Mouse (Mus musculus) layer of hippocampus, adult 2 months (tissue): Measurements from ENCODE around the gene Ahcy. TPM values are rescaled to one million over a fixed set of nuclear protein-coding genes. Genes with fewer than 3 reads are reported as not detected.

Experiments used
- DNase-seq, 2 experiments: peaks; one replicate each; pipeline ENCODE4 v3.0.0; 2022; ENCODE audit warnings: low spot score in 2 of 2
- H3K27ac ChIP-seq: fragments of 200-600 bp; 2 replicates; pipeline ENCODE4 v1.8.1; 2022
- H3K4me3 ChIP-seq: fragments of 200-600 bp; 2 replicates; pipeline ENCODE4 v1.8.1; 2022; ENCODE audit warnings: mild to moderate bottlenecking
- CTCF ChIP-seq: fragments of 200-600 bp; conservative IDR thresholded peaks from 2 replicates; pipeline ENCODE4 v1.8.1; 2022; ENCODE audit warnings: antibody characterized with exemption, mild to moderate bottlenecking, moderate library complexity
- total RNA-seq, 2 experiments: library from RNA; stranded (reverse); gene quantifications; 2 replicates each; pipeline ENCODE4 v1.2.3; 2021

Ahcy gene
- total RNA-seq, 2 experiments from 2014 or later = 14.6 to 16.2 TPM

DNA sequence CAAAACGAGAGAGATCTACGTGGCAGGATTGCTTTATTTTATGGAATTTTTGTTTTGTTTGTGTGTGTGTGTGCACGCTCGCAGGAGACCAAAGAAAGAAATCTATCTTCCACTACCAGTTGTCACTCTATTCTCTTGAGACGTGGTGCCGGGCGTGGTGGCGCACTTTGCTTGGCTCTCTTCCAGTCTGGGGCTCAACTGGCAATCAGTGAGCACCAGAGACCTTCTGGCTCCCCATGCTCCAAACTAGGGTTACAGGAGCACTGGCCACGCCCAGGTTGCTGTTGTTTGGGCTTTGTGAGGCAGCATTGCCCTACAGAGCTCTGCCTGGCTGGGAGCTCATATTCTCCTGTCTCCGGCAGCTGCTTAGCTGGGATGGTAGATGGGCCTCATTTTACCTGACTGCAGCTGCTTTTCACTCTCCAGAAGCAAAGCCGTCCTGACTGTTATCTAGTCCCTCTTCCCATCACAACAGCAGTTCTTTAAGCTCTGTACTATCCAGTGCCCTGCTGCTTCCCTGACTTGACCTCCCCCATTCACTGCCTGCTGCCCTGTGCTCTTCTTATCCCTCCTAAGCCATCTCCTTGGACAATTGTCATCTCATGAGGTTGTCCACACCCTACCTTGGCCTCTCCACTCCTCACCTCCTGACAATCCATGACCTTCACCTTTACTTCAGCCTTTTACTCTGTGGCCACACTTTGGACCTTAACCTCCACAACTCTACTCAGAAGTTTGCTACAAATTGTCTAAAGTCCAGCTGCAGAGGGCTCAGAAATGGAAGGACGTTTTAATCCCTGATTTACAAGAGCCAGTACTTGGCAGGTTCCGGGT lies 16.8 kb upstream of the Ahcy start:
- DNase-seq = no peak
- no peak for TF ChIP-seq CTCF

DNA sequence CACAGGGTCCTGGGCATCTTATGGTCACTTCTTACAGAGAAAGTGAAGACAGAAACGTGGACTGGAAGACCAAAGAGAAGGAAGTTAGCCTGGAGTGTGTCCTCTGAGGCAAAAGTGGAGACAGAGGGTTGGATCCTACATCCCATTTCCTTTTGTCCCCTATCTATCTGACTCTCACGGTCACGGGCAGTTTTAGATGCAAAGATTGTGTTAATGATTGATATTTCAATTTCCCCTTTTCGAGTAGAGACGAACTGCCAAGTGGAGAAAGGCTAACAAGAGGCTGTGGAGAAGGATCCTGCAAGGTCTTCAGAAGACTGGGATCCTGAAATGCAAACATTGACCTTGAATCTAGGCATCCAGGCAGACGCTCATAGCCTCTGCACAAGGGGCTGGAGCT lies 14.0 kb upstream of the Ahcy start:
- Histone ChIP-seq H3K27ac (no peak overlapping the region), H3K4me3 (no peak overlapping the region)
- TF ChIP-seq CTCF = no peak
- DNase-seq = no peak

More for the DNA sequence above, 16.8 kb upstream of the Ahcy start:
- Histone ChIP-seq H3K4me3 (no peak overlapping the region), H3K27ac (no peak overlapping the region)

DNA sequence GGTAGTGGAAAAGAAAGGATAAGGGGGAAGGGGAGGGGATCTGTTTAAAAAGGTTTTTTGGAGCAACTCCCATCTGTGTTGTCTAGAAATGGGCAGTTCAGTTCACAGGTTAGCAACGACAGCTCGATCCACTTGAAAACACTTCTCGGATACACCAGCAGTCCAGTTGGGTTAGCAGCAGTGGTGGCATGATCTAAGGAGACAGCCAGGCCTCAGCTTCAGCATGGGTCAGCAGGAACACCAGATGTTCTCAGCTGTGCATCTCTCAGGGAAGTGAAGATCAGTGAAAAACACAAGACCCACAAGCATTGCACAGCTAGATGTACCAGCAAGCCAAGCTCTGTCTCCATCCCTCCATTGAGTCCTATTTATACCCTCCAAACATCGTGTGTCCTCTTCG lies 12.0 kb upstream of the Ahcy start:
- Histone ChIP-seq H3K4me3 (no peak overlapping the region), H3K27ac (no peak overlapping the region)
- no peak for DNase-seq
- TF ChIP-seq CTCF = no peak

DNA sequence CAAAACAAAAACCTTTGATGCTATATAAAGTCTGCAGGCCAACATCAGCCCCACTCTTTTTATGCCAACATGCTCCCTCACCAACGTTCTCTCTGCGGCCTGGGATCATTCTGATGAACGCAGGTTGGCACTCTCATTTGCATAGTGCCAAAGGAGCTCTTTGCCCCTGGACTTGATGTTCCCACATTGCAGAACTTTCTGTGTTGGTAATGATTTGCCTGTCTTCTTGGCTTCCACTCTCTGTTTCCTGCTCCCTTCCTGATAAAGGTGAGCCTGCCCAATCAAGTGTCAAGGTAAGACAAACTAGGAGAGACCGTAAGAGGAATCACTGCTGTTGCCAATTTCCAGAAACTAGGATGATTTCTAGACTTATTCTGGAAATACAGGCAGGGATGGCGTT lies 10.2 kb upstream of the Ahcy start:
- Histone ChIP-seq H3K27ac (no peak overlapping the region), H3K4me3 (no peak overlapping the region)
- no peak for TF ChIP-seq CTCF
- no peak for DNase-seq

DNA sequence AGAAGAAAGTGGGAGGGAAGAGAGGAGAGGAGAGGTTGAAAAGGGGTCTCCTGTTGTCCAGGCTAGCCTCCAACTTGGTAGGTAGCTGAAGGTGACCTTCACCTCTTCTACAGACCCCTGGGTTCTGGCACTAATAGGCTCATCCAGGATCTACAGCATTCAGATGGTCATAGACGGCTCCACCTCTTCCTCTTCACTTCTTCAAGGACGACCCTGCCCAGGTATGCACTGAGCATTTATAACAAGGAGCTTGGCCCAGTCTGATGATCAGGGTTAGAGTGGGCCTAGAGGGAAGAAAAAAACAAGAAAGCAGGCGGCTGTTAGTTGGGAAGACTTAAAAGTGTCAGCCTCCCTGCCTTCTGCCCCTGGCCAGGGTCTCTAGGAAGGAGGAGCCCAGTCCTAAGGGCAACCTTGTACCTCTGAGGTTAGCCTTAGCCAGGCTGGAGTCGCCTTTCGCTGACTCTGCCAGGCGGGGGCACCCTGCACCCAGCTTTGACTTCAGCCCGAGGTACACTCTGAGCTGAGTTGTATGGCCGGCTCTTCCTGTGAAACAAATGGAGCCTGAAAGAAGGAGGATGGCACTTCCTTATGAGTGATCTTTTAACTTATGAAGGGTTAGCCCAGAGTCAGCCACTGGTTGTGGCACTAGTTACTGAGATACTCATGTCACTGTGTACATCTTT lies 8.0 kb upstream of the Ahcy start:
- Histone ChIP-seq H3K27ac (no peak overlapping the region), H3K4me3 (no peak overlapping the region)
- peak; percentile 34 to 73 for DNase-seq
- TF ChIP-seq CTCF = peak; percentile 88

DNA sequence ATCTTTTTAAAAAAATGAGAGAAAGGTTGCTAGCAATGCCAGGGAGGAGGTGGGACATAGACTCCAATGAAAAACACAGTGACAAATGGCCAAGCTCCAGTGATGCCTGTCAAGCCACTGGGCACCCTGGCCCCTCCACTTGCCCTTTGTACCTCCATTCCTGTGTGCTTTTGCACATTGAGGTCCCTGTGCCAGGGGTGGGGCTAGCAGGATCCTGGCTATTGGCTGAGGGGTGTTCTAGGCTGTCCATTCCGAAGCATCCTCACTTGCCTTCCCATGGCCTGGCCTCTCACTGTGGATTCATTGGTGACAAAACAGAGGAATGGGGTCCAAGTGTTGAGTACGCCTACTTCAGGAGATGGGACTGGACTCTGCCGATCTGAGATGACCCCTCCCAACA lies 6.8 kb upstream of the Ahcy start:
- H3K4me3 ChIP-seq = no peak overlapping the region
- no peak for TF ChIP-seq CTCF
- no peak for DNase-seq
- H3K27ac ChIP-seq = no peak overlapping the region

DNA sequence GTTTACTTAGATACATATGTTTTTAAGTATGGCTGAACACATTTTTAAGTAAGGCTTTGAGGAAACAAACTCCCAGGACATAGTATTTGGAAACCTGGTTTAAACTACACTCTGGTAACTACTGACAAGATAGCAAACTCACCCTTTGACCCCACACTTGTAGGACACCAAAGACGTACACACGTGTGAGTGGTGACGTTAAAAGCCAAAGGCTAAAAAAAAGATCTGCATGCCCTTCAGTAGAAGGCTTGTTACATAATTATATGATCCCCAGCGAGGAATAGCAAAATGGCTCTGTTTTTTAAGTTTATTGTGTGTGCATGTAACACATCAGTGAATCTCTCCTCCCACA lies 5.9 kb upstream of the Ahcy start:
- no peak for DNase-seq
- H3K27ac ChIP-seq = no peak overlapping the region
- no peak for TF ChIP-seq CTCF
- no peak overlapping the region for H3K4me3 ChIP-seq

DNA sequence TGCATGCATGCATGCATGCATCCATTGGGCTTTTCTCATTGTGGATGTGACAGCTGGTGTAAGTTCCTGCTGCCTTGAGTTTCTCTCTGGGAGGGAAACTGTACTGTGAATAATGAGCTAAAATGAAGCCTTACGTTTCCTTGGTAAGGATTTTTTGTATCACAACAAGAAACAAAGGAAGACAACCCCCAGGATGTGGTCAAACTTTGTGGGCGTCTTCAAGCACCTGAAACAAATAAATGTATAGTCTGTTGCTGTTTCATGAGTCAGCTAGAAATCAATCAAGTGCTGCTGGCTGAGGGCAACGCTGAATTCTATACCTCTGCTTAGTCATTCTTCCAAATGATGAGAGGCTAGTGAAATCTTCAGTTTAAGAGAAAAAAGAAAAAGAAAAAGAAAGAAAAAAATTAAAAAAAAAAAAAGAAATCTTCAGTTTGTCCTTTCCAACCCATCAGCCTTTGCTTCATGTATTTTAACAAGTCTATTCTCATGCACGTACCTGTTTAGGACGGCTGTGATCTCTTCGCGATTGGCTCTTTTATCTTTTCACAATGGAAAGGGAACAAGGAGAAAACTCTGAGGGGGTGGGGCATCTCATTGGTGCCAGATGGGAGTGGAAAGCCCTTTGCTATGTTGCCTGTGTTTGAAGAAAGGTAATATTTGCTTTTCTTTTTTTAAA lies 5.3 kb upstream of the Ahcy start:
- DNase-seq = no peak
- Histone ChIP-seq H3K27ac (no peak overlapping the region), H3K4me3 (no peak overlapping the region)
- no peak for TF ChIP-seq CTCF

DNA sequence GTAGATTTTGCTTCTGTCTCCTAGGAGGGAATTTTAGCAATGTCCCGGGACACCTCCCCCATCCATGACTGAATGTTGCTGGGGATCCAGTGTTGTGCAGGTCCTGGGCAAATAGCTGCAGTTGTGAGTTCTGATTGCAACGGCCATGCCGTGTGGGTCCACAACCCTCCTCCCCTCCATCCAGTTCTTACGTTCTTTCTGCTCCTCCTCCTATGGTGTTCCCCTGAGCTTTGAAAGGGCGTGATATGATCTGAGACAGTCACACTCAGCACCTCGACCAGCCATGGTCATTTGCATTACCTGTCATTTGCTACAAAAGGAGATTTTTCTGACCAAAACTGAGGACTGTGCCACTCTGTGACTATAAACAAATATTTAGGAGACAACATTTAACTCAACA lies 1.4 kb upstream of the Ahcy start:
- H3K4me3 ChIP-seq = no peak overlapping the region
- no peak for DNase-seq
- no peak overlapping the region for H3K27ac ChIP-seq
- TF ChIP-seq CTCF = no peak

DNA sequence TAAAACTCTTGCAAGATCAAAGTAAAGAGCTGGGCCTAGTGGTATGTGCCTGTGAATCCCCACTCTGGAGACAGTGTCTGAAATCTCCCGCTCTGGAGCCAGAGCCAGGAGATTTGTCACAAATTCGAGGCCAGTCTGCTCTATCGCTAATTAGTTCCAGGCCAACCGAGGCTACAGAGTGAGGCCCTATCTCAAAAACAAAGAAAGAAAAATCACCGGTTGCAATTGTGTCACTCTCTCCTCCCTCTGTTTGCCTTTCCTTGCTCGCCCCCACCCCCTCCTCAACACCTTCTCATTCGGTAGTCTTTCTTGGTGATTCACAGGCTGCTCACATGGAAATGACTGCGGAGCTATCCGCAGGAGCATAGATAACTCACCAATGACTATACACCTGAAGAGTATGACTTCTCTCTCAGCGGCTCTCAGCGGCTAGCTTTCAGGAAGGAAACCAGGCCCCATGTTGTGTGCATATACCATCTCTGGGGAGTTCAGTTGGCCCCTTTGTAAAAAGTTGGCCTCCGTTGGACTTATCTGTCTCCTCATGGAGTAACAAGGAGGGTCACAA lies 551 bp upstream of the Ahcy start:
- Histone ChIP-seq H3K27ac (peak overlapping the region; percentile 89), H3K4me3 (peak overlapping the region; percentile 87)
- TF ChIP-seq CTCF = no peak
- no peak for DNase-seq

DNA sequence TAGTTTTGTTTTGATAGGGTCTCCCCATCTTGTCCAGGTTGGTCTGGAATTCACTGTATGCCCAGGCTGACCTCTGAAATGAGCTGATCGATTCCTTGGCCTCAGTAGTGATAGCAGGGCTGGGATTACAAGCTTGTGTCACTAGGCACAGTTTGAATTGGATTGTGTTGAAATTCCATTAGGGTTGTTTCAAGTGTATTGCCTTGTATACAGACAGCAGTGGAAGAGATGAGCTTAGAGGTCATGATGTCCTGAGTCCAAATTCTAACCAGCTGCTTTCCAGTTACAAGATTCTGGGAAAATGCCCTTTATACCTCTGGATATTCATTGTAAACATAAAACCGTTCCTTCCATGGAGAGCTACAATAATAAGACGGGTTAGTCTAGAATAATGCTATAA lies 950 bp downstream of the Ahcy start:
- peak overlapping the region; percentile 87 for H3K4me3 ChIP-seq
- peak overlapping the region; percentile 89 for H3K27ac ChIP-seq
- no peak for DNase-seq
- TF ChIP-seq CTCF = no peak

DNA sequence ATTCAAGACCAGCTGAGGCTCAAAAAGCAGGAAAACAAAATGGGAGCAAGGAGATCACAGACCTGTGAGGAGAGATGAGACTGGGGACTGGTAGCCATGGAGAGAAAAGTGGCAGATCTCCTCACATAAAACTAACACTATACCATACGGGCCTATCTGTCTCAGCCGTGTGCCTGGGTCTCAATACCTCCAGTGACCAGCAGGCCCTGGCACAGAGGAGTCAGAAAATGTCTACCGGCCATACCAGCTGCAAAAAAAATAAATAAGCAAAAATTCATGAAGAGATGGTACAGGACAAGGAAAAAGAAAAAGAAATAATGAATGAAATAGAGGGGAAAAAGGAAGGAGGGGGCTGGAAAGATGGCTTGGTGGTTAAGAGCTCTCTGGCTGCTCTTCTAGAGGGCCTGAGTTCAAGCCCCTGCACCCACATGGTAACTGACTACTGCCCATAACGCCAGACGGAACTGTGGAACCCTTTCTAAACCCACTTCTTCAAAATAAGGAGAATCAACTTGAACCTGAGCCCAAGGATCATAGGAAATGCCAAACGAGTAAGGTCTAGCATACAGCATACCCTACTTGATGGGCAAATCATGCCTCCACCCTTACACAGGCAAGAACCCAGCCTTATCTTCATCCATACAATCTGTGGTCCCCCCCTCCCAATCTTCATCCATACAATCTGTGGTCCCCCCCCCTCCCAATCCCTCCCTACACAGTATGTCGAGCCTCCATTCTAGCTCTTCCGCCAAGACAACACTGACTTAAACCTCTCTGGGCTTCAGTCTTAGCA lies 1.7 kb downstream of the Ahcy start:
- no peak overlapping the region for H3K27ac ChIP-seq
- DNase-seq = no peak
- TF ChIP-seq CTCF = 0 out of 2 replicates have a peak, but pooled peaks have one; percentile 19
- H3K4me3 ChIP-seq = no peak overlapping the region
